Mouse (Mus musculus): ENCODE results near the gene Fbln7. TPM values are rescaled to one million over a fixed set of nuclear protein-coding genes. Genes with fewer than 3 reads are reported as not detected.

Fbln7 gene
- polyA plus RNA-seq (2014; fragmentation: Nextera tagmentation; extraction: Ambion mirVana): 1.1 and 1.8 TPM in 2 replicates

- Histone ChIP-seq H3K36me3 (ENCODE audit: control insufficient read depth, insufficient read depth, low read length) (no peaks in the 10 kb centered on the region), H3K4me3 (ENCODE audit: low read depth, low read length) (peak within 1 kb of the TSS; percentile 53), H3K9ac (ENCODE audit: low read depth, low read length) (peak within 1 kb of the TSS; percentile 47), H3K27me3 (ENCODE audit: control insufficient read depth, insufficient read depth, low read length) (peaks cover 8% of the 10 kb centered on the region), H3K4me1 (ENCODE audit: control insufficient read depth, insufficient read depth, low read length) (0 out of 2 replicates have a peak, but pooled peaks cover 4% of the 10 kb centered on the region), H3K9me3 (replicated peaks; ENCODE audit: control insufficient read depth, low read length) (no peaks in the 10 kb centered on the region), H3K4me2 (peak within 1 kb of the TSS; percentile 94), H3K27ac (ENCODE audit: low read depth, low read length) (no peak within 1 kb of the TSS)
- 87% methylated on average over 9 of the region's 9 CpGs for WGBS (ENCODE audit: insufficient replicate concordance)
- ATAC-seq (replicated peaks; ENCODE audit: insufficient number of reproducible peaks, low FRiP score, low TSS enrichment): no peak
Observed at GRCm38 (mm10) chr2:128862636-128863035, at the start of gene Fbln7. Gene Fbln7, plus strand, starts transcription at chr2:128862981.

DNA sequence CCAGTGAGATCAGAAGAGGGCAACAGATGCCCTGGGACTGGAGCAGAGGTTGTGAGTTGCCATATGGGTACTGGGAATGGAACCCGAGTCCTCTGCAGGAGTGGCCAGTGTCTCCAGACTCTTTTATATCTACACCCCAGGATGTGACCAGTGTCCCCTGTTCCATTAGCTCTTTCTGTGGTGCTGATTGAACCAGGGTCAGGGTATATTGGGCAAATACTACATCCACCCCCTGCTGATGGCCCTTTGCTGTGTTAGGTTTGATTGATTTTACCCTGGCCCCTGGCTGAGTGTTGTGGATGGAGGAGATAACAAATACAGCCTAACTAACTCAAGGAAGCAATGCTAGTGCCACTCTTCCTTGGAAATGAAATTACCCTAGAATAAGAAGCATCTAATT is 46.5 kb upstream of the Fbln7 start:
- H3K36me3 ChIP-seq (ENCODE audit: control insufficient read depth, insufficient read depth, low read length): no peaks in the 10 kb centered on the region
- H3K4me1 ChIP-seq (ENCODE audit: control insufficient read depth, insufficient read depth, low read length): peaks cover 12% of the 10 kb centered on the region
- WGBS (ENCODE audit: insufficient replicate concordance): 69% methylated on average over 1 of the region's 1 CpGs
- H3K4me2 ChIP-seq: no peak overlapping the region
- no peaks in the 10 kb centered on the region for H3K9me3 ChIP-seq (replicated peaks; ENCODE audit: control insufficient read depth, low read length)
- H3K4me3 ChIP-seq (ENCODE audit: low read depth, low read length): no peak overlapping the region
- H3K27me3 ChIP-seq (ENCODE audit: control insufficient read depth, insufficient read depth, low read length): no peaks in the 10 kb centered on the region
- no peak overlapping the region for H3K27ac ChIP-seq (ENCODE audit: low read depth, low read length)
- H3K9ac ChIP-seq (ENCODE audit: low read depth, low read length): no peak overlapping the region
- ATAC-seq (replicated peaks; ENCODE audit: insufficient number of reproducible peaks, low FRiP score, low TSS enrichment): no peak

- WGBS (ENCODE audit: insufficient replicate concordance): 52% methylated on average over 6 of the region's 6 CpGs
- H3K9ac ChIP-seq (ENCODE audit: low read depth, low read length): no peak overlapping the region
- peak overlapping the region; percentile 85; the same call in 1 of the 2 replicates for H3K4me3 ChIP-seq (ENCODE audit: low read depth, low read length)
- H3K4me2 ChIP-seq: peak overlapping the region; percentile 80
- H3K4me1 ChIP-seq (ENCODE audit: control insufficient read depth, insufficient read depth, low read length): peaks cover 12% of the 10 kb centered on the region
- no peak for ATAC-seq (replicated peaks; ENCODE audit: insufficient number of reproducible peaks, low FRiP score, low TSS enrichment)
- no peaks in the 10 kb centered on the region for H3K36me3 ChIP-seq (ENCODE audit: control insufficient read depth, insufficient read depth, low read length)
- no peaks in the 10 kb centered on the region for H3K27me3 ChIP-seq (ENCODE audit: control insufficient read depth, insufficient read depth, low read length)
- H3K27ac ChIP-seq (ENCODE audit: low read depth, low read length): no peak overlapping the region
- H3K9me3 ChIP-seq (replicated peaks; ENCODE audit: control insufficient read depth, low read length): no peaks in the 10 kb centered on the region
Observed at GRCm38 (mm10) chr2:128816916-128817315, 45.9 kb upstream of the Fbln7 start.

GRCm38 (mm10) chr2:128817387-128817785 is 45.4 kb upstream of the Fbln7 start:
- Histone ChIP-seq H3K9me3 (replicated peaks; ENCODE audit: control insufficient read depth, low read length) (no peaks in the 10 kb centered on the region), H3K27me3 (ENCODE audit: control insufficient read depth, insufficient read depth, low read length) (no peaks in the 10 kb centered on the region), H3K9ac (ENCODE audit: low read depth, low read length) (peak overlapping the region; percentile 60; the same call in 1 of the 2 replicates), H3K4me1 (ENCODE audit: control insufficient read depth, insufficient read depth, low read length) (peaks cover 12% of the 10 kb centered on the region), H3K4me3 (ENCODE audit: low read depth, low read length) (peak overlapping the region; percentile 85), H3K27ac (ENCODE audit: low read depth, low read length) (peak overlapping the region; percentile 76), H3K36me3 (ENCODE audit: control insufficient read depth, insufficient read depth, low read length) (no peaks in the 10 kb centered on the region), H3K4me2 (peak overlapping the region; percentile 80)
- under 1% methylated on average over 7 of the region's 7 CpGs for WGBS (ENCODE audit: insufficient replicate concordance)
- no peak for ATAC-seq (replicated peaks; ENCODE audit: insufficient number of reproducible peaks, low FRiP score, low TSS enrichment)

GRCm38 (mm10) chr2:128817786-128818681 is 44.7 kb upstream of the Fbln7 start, which contains the start of gene Tmem87b:
Gene Tmem87b, plus strand, starts transcription at chr2:128818118.
- Histone ChIP-seq H3K36me3 (ENCODE audit: control insufficient read depth, insufficient read depth, low read length) (no peaks in the 10 kb centered on the region), H3K27me3 (ENCODE audit: control insufficient read depth, insufficient read depth, low read length) (no peaks in the 10 kb centered on the region), H3K27ac (ENCODE audit: low read depth, low read length) (peak within 1 kb of the TSS; percentile 90), H3K9me3 (replicated peaks; ENCODE audit: control insufficient read depth, low read length) (no peaks in the 10 kb centered on the region), H3K4me2 (peak within 1 kb of the TSS; percentile 80), H3K9ac (ENCODE audit: low read depth, low read length) (peak within 1 kb of the TSS; percentile 80), H3K4me1 (ENCODE audit: control insufficient read depth, insufficient read depth, low read length) (peaks cover 12% of the 10 kb centered on the region), H3K4me3 (ENCODE audit: low read depth, low read length) (peak within 1 kb of the TSS; percentile 85)
- ATAC-seq (replicated peaks; ENCODE audit: insufficient number of reproducible peaks, low FRiP score, low TSS enrichment): peak; percentile 95
- WGBS (ENCODE audit: insufficient replicate concordance): under 1% methylated on average over 59 of the region's 59 CpGs

DNA sequence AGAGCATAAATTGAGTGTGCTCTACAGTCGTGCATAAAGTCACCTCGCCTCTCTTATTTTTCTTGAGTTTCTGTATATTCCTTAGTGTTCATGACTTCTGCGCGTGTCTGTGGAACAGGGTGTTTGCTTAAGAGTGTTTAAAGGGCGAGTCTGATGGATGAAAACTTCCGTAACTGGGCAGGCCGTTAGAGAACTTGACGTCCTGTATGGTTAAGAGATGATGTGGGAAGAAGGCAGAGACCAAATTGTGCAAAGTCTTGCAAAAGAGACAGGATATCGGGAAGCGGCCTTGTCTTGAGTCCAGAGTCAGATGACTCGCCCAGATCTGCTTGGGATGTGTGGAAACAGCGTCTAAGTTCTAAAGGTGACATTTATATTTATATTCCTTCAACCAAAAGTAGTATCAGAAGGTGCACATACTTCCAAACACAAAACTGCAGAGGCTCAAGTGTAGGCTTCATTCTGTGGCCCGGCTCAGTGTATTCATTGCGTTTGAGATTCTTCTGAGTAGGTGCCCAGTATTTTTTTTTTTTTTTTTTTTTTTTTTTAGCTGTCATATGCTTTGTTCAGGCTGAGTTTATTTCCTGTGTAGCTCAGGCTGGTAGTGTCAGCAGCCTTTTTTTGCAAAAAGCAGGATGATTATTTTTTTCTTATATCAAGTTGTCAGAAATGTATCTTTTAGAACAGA is 43.7 kb upstream of the Fbln7 start:
- H3K4me1 ChIP-seq (ENCODE audit: control insufficient read depth, insufficient read depth, low read length): peaks cover 12% of the 10 kb centered on the region
- no peak for ATAC-seq (replicated peaks; ENCODE audit: insufficient number of reproducible peaks, low FRiP score, low TSS enrichment)
- WGBS (ENCODE audit: insufficient replicate concordance): 24% methylated on average over 14 of the region's 14 CpGs
- peak overlapping the region; percentile 80 for H3K4me2 ChIP-seq
- H3K4me3 ChIP-seq (ENCODE audit: low read depth, low read length): peak overlapping the region; percentile 85
- peak overlapping the region; percentile 80 for H3K9ac ChIP-seq (ENCODE audit: low read depth, low read length)
- no peaks in the 10 kb centered on the region for H3K9me3 ChIP-seq (replicated peaks; ENCODE audit: control insufficient read depth, low read length)
- H3K27ac ChIP-seq (ENCODE audit: low read depth, low read length): peak overlapping the region; percentile 90
- H3K36me3 ChIP-seq (ENCODE audit: control insufficient read depth, insufficient read depth, low read length): no peaks in the 10 kb centered on the region
- no peaks in the 10 kb centered on the region for H3K27me3 ChIP-seq (ENCODE audit: control insufficient read depth, insufficient read depth, low read length)

DNA sequence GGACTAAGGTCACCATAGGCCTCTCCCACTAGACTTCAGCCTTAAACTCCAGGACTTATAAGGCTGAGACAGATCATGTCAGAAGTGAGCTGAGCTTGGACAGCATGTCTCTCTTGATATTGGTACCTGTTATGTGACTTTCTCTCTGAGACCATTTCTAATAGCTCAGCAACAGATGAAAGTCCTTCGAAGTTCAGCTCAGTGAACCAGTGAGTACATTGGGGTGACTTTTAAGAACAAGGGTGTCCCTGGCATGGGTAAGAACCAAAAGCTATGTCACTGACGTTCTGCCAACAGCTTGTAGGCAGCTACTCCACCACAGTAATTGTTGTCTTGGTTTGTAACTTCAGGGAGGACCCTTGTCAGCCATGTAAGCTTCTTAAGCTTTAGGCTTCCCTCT is 42.1 kb upstream of the Fbln7 start:
- H3K27me3 ChIP-seq (ENCODE audit: control insufficient read depth, insufficient read depth, low read length): no peaks in the 10 kb centered on the region
- peaks cover 7% of the 10 kb centered on the region for H3K4me1 ChIP-seq (ENCODE audit: control insufficient read depth, insufficient read depth, low read length)
- 93% methylated on average over 2 of the region's 2 CpGs for WGBS (ENCODE audit: insufficient replicate concordance)
- H3K36me3 ChIP-seq (ENCODE audit: control insufficient read depth, insufficient read depth, low read length): no peaks in the 10 kb centered on the region
- H3K9ac ChIP-seq (ENCODE audit: low read depth, low read length): no peak overlapping the region
- no peak for ATAC-seq (replicated peaks; ENCODE audit: insufficient number of reproducible peaks, low FRiP score, low TSS enrichment)
- H3K27ac ChIP-seq (ENCODE audit: low read depth, low read length): no peak overlapping the region
- H3K4me2 ChIP-seq: no peak overlapping the region
- no peaks in the 10 kb centered on the region for H3K9me3 ChIP-seq (replicated peaks; ENCODE audit: control insufficient read depth, low read length)
- H3K4me3 ChIP-seq (ENCODE audit: low read depth, low read length): no peak overlapping the region

DNA sequence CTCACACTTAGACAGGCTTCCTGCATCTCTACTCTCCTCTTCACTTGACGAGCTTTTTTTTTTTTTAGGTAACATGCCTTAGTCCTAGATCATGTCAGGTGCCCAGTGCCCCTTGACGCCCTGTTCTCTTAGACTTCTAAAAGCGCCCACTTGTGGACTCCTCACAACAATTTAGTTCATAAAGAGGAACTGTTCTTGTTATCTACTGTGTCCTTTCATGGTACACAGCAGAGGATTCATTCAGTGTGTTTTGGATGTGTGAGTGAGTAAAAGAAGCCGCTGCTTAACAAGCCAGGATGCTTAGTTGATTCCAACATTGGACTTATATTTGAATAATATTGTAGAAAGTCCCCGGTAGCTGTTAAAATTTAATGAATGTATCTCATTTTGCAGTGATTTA is 38.9 kb upstream of the Fbln7 start:
- no peak for ATAC-seq (replicated peaks; ENCODE audit: insufficient number of reproducible peaks, low FRiP score, low TSS enrichment)
- WGBS (ENCODE audit: insufficient replicate concordance): 81% methylated on average over 5 of the region's 5 CpGs

More for the DNA sequence above, 38.9 kb upstream of the Fbln7 start:
- H3K27ac ChIP-seq (ENCODE audit: low read depth, low read length): no peak overlapping the region
- no peaks in the 10 kb centered on the region for H3K27me3 ChIP-seq (ENCODE audit: control insufficient read depth, insufficient read depth, low read length)
- H3K4me3 ChIP-seq (ENCODE audit: low read depth, low read length): no peak overlapping the region
- peaks cover 4% of the 10 kb centered on the region for H3K4me1 ChIP-seq (ENCODE audit: control insufficient read depth, insufficient read depth, low read length)
- H3K9ac ChIP-seq (ENCODE audit: low read depth, low read length): no peak overlapping the region
- H3K4me2 ChIP-seq: no peak overlapping the region
- H3K9me3 ChIP-seq (replicated peaks; ENCODE audit: control insufficient read depth, low read length): no peaks in the 10 kb centered on the region
- H3K36me3 ChIP-seq (ENCODE audit: control insufficient read depth, insufficient read depth, low read length): peaks cover 5% of the 10 kb centered on the region; the same call in 1 of the 2 replicates

Measured in heart, embryonic 11.5 days (tissue).